Mouse (Mus musculus): Measurements from ENCODE around the gene 2610044O15Rik8. TPM values are rescaled to one million over a fixed set of nuclear protein-coding genes. Genes with fewer than 3 reads are reported as not detected.
A peak's percentile ranks its signal among the peaks of the same experiment; 100 is the strongest.
"Not testable (repeated sequence)": the region's sequence is repeated elsewhere in the genome, so short reads cannot be mapped to it uniquely, and the experiment has no call there.

2610044O15Rik8 gene
- total RNA-seq (2014; rRNA removed), result 7.5 and 19.1 TPM in 2 replicates
- polyA plus RNA-seq (2015; fragmentation: Nextera tagmentation; extraction: Ambion mirVana), result 16.9 and 17.9 TPM in 2 replicates

DNA sequence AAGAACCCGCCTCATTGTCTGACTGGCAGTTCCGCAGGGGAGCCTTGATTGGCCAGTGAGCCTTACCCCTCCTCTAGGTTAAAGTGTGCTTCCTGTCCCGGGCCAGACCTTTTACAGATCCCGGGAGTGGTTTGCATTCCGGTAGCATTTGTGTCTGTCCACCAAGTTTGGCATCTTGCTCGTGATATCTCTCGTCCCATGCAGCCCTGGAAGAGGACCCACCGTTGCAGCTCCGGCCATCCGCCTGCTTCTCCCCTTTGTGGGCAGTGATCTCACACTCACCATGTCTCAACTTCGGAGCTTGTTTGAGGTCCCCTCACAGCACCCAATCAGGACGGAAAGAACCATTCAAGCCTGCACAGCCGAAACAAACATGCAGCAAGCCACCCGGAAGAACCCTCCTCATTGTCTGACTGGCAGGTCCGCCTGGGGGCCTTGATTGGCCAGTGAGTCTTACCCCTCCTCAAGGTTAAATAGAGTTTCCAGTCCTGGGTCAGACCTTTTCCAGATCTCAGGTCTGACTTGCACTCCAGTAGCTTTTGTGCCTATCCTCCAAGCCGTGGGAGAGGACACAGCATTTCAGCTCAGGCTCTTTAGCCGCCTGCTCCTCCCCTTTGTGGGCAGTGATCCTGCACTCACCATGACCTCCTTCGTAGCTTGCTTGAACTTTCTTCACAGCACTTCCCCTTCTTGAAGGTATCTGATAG is at the start of gene 2610044O15Rik8:
2610044O15Rik8 (minus strand) TSS at position 380 of the 707 bp plus-strand sequence.
- Histone ChIP-seq H3K9me3 (ENCODE audit: low read length) (no peaks in the 10 kb centered on the region), H3K4me1 (ENCODE audit: insufficient read depth, low read length) (no peaks in the 10 kb centered on the region), H3K27me3 (ENCODE audit: insufficient read depth, low read length) (no peaks in the 10 kb centered on the region), H3K27ac (peak within 1 kb of the TSS; percentile 91), H3K36me3 (ENCODE audit: insufficient read depth, low read length) (no peaks in the 10 kb centered on the region), H3K4me2 (ENCODE audit: low read depth, low read length) (peak within 1 kb of the TSS; percentile 66), H3K9ac (replicated peaks; ENCODE audit: low read length) (peak within 1 kb of the TSS; percentile 58), H3K4me3 (ENCODE audit: low read length) (peak within 1 kb of the TSS; percentile 52)
- ATAC-seq (peak; percentile 100), DNase-seq (ENCODE audit: low spot score) (peak; percentile 89)
- WGBS, result 2% methylated on average over 18 of the region's 18 CpGs
- no peak for TF ChIP-seq CTCF (IDR thresholded peaks at IDR 0.05; ENCODE audit: low read depth)

DNA sequence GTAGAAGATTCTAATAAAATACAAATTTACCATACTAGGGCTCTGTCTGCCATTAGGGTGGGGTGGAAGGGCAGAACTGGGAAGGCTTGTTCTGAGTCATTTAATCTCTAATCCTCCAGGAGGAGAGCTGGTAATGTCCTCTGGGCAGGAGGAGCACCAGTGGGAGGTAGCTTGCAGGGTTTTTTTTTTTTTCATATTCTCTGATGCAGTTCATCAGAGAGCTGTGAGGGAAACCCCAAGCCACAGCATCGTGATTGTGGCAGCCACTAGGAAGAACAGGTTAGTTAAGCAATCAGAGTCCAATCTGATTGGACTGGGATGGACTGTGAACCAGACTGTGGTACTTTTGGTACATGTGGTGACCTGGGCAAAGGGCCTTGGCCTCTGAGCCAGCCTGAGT is 31.7 kb upstream of the 2610044O15Rik8 start:
- H3K9ac ChIP-seq (replicated peaks; ENCODE audit: low read length), result no peak overlapping the region
- ATAC-seq (no peak), DNase-seq (ENCODE audit: low spot score) (no peak)
- H3K9me3 ChIP-seq (ENCODE audit: low read length), result peaks cover 13% of the 10 kb centered on the region; the same call in 1 of the 2 replicates
- H3K27me3 ChIP-seq (ENCODE audit: insufficient read depth, low read length), result no peaks in the 10 kb centered on the region
- H3K27ac ChIP-seq, result no peak overlapping the region
- no peak for TF ChIP-seq CTCF (IDR thresholded peaks at IDR 0.05; ENCODE audit: low read depth)
- no peaks in the 10 kb centered on the region; the same call in 1 of the 2 replicates for H3K36me3 ChIP-seq (ENCODE audit: insufficient read depth, low read length)
- H3K4me1 ChIP-seq (ENCODE audit: insufficient read depth, low read length), result no peaks in the 10 kb centered on the region
- no peak overlapping the region for H3K4me3 ChIP-seq (ENCODE audit: low read length)
- WGBS, result 94% methylated on average over 1 of the region's 1 CpGs
- no peak overlapping the region for H3K4me2 ChIP-seq (ENCODE audit: low read depth, low read length)

DNA sequence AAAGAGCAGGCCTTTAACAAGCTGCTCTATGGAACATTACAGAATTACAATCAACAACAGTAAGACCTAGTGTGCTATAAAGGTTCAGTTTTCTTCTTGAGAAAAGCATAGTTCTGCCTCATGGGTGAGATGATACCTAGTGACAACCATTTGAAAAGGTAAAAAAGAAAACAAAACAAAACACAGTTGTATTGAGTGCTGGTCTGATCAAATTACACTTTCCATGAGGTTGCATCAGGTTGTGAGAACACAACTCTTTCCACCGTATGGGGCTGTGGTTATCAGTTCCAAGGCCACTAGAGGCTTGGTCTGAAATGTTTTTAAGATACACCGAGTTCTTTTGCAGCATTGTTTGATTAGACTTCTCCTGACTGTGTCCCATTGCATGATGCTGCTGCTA is 30.1 kb upstream of the 2610044O15Rik8 start:
- no peak for ATAC-seq
- 0 out of 2 replicates have a peak, but pooled peaks cover 13% of the 10 kb centered on the region for H3K9me3 ChIP-seq (ENCODE audit: low read length)
- H3K27ac ChIP-seq, result no peak overlapping the region
- no peak for DNase-seq (ENCODE audit: low spot score)
- WGBS, result 76% methylated on average over 2 of the region's 2 CpGs
- H3K4me1 ChIP-seq (ENCODE audit: insufficient read depth, low read length), result no peaks in the 10 kb centered on the region
- peak overlapping the region; percentile 61; the same call in 1 of the 2 replicates for H3K4me2 ChIP-seq (ENCODE audit: low read depth, low read length)
- H3K36me3 ChIP-seq (ENCODE audit: insufficient read depth, low read length), result no peaks in the 10 kb centered on the region; the same call in 1 of the 2 replicates
- H3K9ac ChIP-seq (replicated peaks; ENCODE audit: low read length), result no peak overlapping the region; the same call in 1 of the 2 replicates
- H3K27me3 ChIP-seq (ENCODE audit: insufficient read depth, low read length), result no peaks in the 10 kb centered on the region
- peak overlapping the region; percentile 48; the same call in 1 of the 2 replicates for H3K4me3 ChIP-seq (ENCODE audit: low read length)
- TF ChIP-seq CTCF (IDR thresholded peaks at IDR 0.05; ENCODE audit: low read depth), result no peak

DNA sequence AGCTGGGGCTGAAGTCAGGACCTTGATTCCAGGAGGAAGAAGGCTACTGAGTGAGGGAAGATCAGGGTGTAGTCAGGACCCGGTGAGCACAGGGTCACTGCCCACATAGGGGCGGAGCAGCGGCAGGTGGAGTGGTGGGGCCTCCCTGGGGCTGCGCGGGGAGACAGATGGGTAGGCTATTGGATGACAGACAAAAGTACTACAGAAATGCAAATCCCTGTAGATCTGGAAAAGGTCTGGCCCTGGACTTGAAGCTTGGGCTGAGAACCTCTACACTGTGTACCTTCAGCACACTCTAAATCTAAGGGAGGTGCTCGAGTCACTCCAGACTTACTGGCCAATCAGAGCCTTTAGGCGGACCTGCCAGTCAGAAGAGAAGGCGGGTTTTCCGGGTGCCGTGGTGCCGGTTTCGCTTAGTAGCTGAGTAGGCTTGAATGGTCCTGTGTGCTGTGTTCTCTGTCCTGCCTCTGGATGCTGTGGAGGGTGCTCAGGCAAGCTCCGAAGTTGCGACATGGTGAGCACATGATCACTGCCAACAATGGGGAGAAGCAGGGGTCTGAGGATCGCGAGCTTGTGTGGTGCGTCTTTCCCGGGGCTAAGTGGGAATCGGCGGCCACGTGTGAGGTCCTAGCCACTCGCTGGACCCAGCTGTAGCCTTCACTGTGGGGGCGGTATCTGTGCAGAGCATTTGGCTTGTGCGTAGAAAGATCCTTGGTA is 29.2 kb upstream of the 2610044O15Rik8 start:
- peak overlapping the region; percentile 58; the same call in 1 of the 2 replicates for H3K27ac ChIP-seq
- not testable (repeated sequence) for H3K36me3 ChIP-seq (ENCODE audit: insufficient read depth, low read length); H3K27me3 ChIP-seq (ENCODE audit: insufficient read depth, low read length); H3K9me3 ChIP-seq (ENCODE audit: low read length); H3K4me1 ChIP-seq (ENCODE audit: insufficient read depth, low read length)
- under 1% methylated on average over 23 of the region's 24 CpGs for WGBS
- peak overlapping the region; percentile 48 for H3K4me3 ChIP-seq (ENCODE audit: low read length)
- DNase-seq (ENCODE audit: low spot score) (peak; percentile 74), ATAC-seq (peak; percentile 100)
- peak overlapping the region; percentile 61 for H3K4me2 ChIP-seq (ENCODE audit: low read depth, low read length)
- peak overlapping the region; percentile 35; the same call in 1 of the 2 replicates for H3K9ac ChIP-seq (replicated peaks; ENCODE audit: low read length)

DNA sequence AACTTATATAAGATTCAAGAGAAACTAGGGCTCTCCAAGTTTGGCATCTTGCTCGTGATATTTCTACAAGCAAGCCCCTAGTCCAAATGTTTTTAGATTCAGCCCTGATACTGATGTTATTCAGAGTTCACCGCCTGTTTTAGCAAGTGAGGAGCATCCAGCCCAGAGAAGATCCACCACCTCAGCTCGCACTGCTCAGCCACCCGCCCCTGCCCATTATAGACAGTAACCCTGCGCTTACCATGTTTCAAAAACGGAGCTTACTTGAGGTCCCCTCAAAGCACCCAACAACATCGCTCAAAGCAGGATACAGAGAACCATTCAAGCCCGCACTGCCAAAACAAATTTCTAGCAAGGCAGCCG is 561 bp downstream of the 2610044O15Rik8 start:
- H3K4me3 ChIP-seq (ENCODE audit: low read length), result peak overlapping the region; percentile 52
- H3K27me3 ChIP-seq (ENCODE audit: insufficient read depth, low read length), result no peaks in the 10 kb centered on the region
- H3K36me3 ChIP-seq (ENCODE audit: insufficient read depth, low read length), result no peaks in the 10 kb centered on the region
- 2% methylated on average over 9 of the region's 9 CpGs for WGBS
- TF ChIP-seq CTCF (IDR thresholded peaks at IDR 0.05; ENCODE audit: low read depth), result no peak
- H3K4me2 ChIP-seq (ENCODE audit: low read depth, low read length), result peak overlapping the region; percentile 66
- H3K9ac ChIP-seq (replicated peaks; ENCODE audit: low read length), result peak overlapping the region; percentile 58
- peak overlapping the region; percentile 91 for H3K27ac ChIP-seq
- no peaks in the 10 kb centered on the region for H3K4me1 ChIP-seq (ENCODE audit: insufficient read depth, low read length)
- no peak for DNase-seq (ENCODE audit: low spot score)
- no peaks in the 10 kb centered on the region for H3K9me3 ChIP-seq (ENCODE audit: low read length)
- peak; percentile 66; the same call in 1 of the 2 replicates for ATAC-seq

Other genes starting within 250 kb of the 2610044O15Rik8 start
- not detected in 2 replicates for gene Ccdc7a, start 168.9 kb downstream of the 2610044O15Rik8 start, total RNA-seq (2014; rRNA removed)
- not detected in 2 replicates for gene Ccdc7a, start 168.9 kb downstream of the 2610044O15Rik8 start, polyA plus RNA-seq (2015; fragmentation: Nextera tagmentation; extraction: Ambion mirVana)
- not detected in 2 replicates for gene Ccdc7b, start 167.3 kb downstream of the 2610044O15Rik8 start, total RNA-seq (2014; rRNA removed)
- not detected in 2 replicates for gene Ccdc7b, start 167.3 kb downstream of the 2610044O15Rik8 start, polyA plus RNA-seq (2015; fragmentation: Nextera tagmentation; extraction: Ambion mirVana)
- gene Gm10999, start 102.7 kb downstream of the 2610044O15Rik8 start, total RNA-seq (2014; rRNA removed), result not detected in 2 replicates
- not detected in 2 replicates for gene Gm10999, start 102.7 kb downstream of the 2610044O15Rik8 start, polyA plus RNA-seq (2015; fragmentation: Nextera tagmentation; extraction: Ambion mirVana)